Mouse (Mus musculus) stomach, embryonic 14.5 days (tissue): ENCODE results near the gene Rps3. TPM values are rescaled to one million over a fixed set of nuclear protein-coding genes. Genes with fewer than 3 reads are reported as not detected.

Experiments used
- ATAC-seq: fragments of 200-750 bp; cut with Nextera tagmentation; 2 replicates; pipeline ENCODE4 v1.8.0; 2017; ENCODE audit warnings: low read depth, moderate TSS enrichment; ENCODE audit not compliant: insufficient number of reproducible peaks, insufficient read depth, low FRiP score
- H3K27ac ChIP-seq: fragments of 300-500 bp; sonication (generic); 2 replicates; pipeline ENCODE4 v1.5.1; 2014; ENCODE audit warnings: mild to moderate bottlenecking, low read length, moderate library complexity, mixed read lengths
- H3K27me3 ChIP-seq: fragments of 300-500 bp; sonication (generic); 2 replicates; pipeline ENCODE4 v1.6.1; 2014; ENCODE audit warnings: low read length, control low read depth, mixed read lengths; ENCODE audit not compliant: control insufficient read depth, insufficient read depth
- H3K36me3 ChIP-seq: fragments of 300-500 bp; sonication (generic); 2 replicates; pipeline ENCODE4 v1.6.1; 2014; ENCODE audit warnings: mild to moderate bottlenecking, control low read depth, low read length, moderate library complexity, mixed read lengths; ENCODE audit not compliant: control insufficient read depth, insufficient read depth
- H3K4me1 ChIP-seq: fragments of 300-500 bp; sonication (generic); 2 replicates; pipeline ENCODE4 v1.6.1; 2014; ENCODE audit warnings: low read length, control low read depth, mixed read lengths; ENCODE audit not compliant: control insufficient read depth, insufficient read depth
- H3K4me2 ChIP-seq: fragments of 300-500 bp; sonication (generic); replicated peaks from 2 replicates; pipeline ENCODE4 v1.6.1; 2014; ENCODE audit warnings: low read depth, low read length, control low read depth
- H3K4me3 ChIP-seq: fragments of 300-500 bp; sonication (generic); 2 replicates; pipeline ENCODE4 v1.5.1; 2014; ENCODE audit warnings: low read depth, low read length, control low read depth
- H3K9ac ChIP-seq: fragments of 300-500 bp; sonication (generic); replicated peaks from 2 replicates; pipeline ENCODE4 v1.6.1; 2014; ENCODE audit warnings: low read depth, mild to moderate bottlenecking, control low read depth, low read length, moderate library complexity, mixed read lengths
- H3K9me3 ChIP-seq: fragments of 300-500 bp; sonication (generic); 2 replicates; pipeline ENCODE4 v1.6.1; 2016; ENCODE audit warnings: low read depth, low read length, control low read depth; ENCODE audit not compliant: control insufficient read depth
- WGBS: fragments of 180-500 bp; shearing (Covaris S2); extraction: QIAGEN DNeasy Blood & Tissue Kit; methylation state at CpG from one replicate; pipeline ENCODE4 v1.1.7; 2014; 5-methylcytosine and 5-hydroxymethylcytosine counted together
- polyA plus RNA-seq: library from polyadenylated mRNA; unstranded; fragments of >200 nt; fragmentation: Nextera tagmentation; extraction: Ambion mirVana; gene quantifications from 2 replicates; pipeline ENCODE4 v1.2.1, GENCODE M21; 2014

The Rps3 gene
- polyA plus RNA-seq, 1 experiment from 2014 or later: 915 TPM

DNA sequence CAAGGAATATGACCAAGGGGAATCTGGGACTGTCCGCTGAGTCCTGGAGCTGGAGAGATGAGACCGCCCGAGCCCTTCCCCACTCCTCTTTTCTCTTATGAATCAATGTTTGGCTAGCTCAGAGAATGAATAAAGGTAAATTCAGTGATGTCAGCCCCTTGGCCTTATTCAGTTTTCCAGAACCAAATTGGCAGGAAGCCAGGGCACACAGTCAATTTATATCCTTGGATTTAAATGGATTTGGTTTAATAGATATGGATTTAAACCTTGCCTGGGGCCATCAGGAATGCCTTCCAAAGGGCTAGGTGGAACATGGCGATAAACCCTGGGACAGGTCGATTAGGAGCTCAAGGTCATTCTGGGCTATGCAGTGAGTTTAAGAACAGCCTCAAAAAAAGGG is 6.2 kb upstream of the Rps3 start:
- no peak for ATAC-seq
- Histone ChIP-seq H3K27ac (no peak overlapping the region), H3K9ac (no peak overlapping the region), H3K36me3 (no peaks in the 10 kb centered on the region), H3K4me2 (no peak overlapping the region), H3K9me3 (peaks cover 6% of the 10 kb centered on the region; the same call in 1 of the 2 replicates), H3K4me1 (no peaks in the 10 kb centered on the region), H3K27me3 (no peaks in the 10 kb centered on the region), H3K4me3 (no peak overlapping the region)
- 59% methylated on average over 5 of the region's 5 CpGs for WGBS

DNA sequence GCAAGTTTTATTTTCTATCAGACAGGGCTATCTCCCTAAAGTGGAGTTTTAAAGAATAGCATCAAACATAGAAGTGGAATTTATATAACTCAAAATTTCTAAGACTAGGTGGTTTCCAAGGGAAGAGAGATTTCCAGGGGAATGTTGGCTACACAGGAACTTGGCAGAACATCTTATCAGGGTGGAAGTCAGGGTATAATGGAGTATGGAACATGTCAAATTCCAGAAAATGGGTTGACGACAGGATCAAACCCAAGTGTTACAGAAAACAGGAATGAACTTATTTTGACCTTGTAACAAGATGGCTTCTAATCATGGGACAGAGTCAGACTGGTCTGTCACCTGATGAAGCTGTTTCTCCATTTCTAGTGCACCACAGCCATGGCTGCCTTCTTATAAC is 1.1 kb upstream of the Rps3 start:
- Histone ChIP-seq H3K9ac (no peak overlapping the region), H3K4me3 (no peak overlapping the region), H3K4me2 (no peak overlapping the region), H3K36me3 (peaks cover 29% of the 10 kb centered on the region), H3K27me3 (no peaks in the 10 kb centered on the region), H3K4me1 (peaks cover 26% of the 10 kb centered on the region), H3K27ac (no peak overlapping the region), H3K9me3 (no peaks in the 10 kb centered on the region)
- 79% methylated on average over 1 of the region's 1 CpGs for WGBS
- no peak for ATAC-seq

DNA sequence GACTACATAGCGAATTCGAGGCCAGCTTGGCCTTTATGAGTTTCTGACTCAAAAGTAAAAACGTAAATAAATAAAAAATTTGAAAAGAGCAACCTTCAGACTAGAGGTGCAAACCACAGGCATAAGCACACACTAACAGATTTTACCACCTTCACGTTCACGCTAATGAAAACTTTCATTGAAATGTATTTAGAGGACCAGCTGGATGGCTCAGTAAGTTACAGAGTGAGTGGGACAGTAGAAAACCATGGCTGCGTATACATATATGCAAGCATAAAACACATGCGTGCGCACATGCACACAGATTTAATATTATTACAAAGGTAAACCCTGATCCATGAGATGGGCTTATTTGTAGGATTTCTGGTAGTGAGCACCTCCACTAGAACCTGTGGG is 384 bp upstream of the Rps3 start:
- Histone ChIP-seq H3K4me1 (peaks cover 28% of the 10 kb centered on the region), H3K4me3 (peak overlapping the region; percentile 74), H3K27ac (no peak overlapping the region), H3K9ac (no peak overlapping the region), H3K27me3 (no peaks in the 10 kb centered on the region), H3K9me3 (no peaks in the 10 kb centered on the region), H3K36me3 (peaks cover 37% of the 10 kb centered on the region), H3K4me2 (peak overlapping the region; percentile 37)
- 43% methylated on average over 8 of the region's 8 CpGs for WGBS
- 0 out of 2 replicates have a peak, but pooled peaks have one; percentile 3 for ATAC-seq

DNA sequence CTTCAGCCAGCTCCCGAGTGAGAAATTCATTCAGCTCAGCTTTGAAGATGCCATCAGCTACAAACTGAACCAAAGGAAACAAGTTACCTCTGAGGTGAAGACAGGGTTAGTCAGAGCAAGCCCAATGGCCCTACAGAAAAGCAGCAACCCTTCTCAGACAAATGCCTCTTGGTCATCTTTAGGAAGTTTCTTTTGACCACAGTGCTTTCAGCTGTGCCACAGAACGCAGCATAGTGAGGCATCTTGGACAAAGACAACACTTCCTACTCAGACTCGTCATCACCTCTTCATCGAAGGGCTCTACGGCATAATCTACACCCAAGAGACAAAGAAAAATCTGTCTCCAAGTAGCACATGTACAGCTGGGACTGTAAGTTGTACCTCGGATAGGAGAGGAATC is 901 bp downstream of the Rps3 start:
- Histone ChIP-seq H3K4me3 (peak overlapping the region; percentile 74), H3K27me3 (no peaks in the 10 kb centered on the region), H3K36me3 (peaks cover 50% of the 10 kb centered on the region), H3K9me3 (no peaks in the 10 kb centered on the region), H3K9ac (peak overlapping the region; percentile 94), H3K4me1 (peaks cover 30% of the 10 kb centered on the region), H3K27ac (peak overlapping the region; percentile 86), H3K4me2 (peak overlapping the region; percentile 95)
- ATAC-seq: no peak
- WGBS: 2% methylated on average over 6 of the region's 6 CpGs

DNA sequence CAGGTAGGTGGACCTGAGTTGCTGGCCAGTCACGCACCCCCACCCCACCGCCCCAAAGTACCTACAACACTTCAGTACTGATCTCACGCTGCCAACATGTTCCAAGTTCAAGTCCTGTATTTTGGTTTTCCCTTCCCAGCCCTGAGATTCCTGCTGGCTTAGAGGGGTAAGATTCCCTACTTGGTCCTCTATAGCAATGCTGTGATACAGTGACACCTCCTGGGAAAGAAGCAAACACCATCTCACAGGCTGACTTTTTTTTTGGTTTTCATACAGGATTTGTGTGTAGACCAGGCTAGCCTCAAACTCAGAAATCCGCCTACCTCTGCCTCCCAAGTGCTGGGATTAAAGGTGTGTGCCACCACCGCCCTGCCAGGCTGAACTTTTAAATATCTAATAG is 6.3 kb downstream of the Rps3 start:
- Histone ChIP-seq H3K27me3 (no peaks in the 10 kb centered on the region), H3K4me2 (no peak overlapping the region), H3K4me3 (no peak overlapping the region), H3K9ac (no peak overlapping the region), H3K36me3 (peaks cover 75% of the 10 kb centered on the region), H3K27ac (no peak overlapping the region), H3K4me1 (peaks cover 27% of the 10 kb centered on the region), H3K9me3 (no peaks in the 10 kb centered on the region)
- ATAC-seq: no peak
- 85% methylated on average over 5 of the region's 5 CpGs for WGBS

DNA sequence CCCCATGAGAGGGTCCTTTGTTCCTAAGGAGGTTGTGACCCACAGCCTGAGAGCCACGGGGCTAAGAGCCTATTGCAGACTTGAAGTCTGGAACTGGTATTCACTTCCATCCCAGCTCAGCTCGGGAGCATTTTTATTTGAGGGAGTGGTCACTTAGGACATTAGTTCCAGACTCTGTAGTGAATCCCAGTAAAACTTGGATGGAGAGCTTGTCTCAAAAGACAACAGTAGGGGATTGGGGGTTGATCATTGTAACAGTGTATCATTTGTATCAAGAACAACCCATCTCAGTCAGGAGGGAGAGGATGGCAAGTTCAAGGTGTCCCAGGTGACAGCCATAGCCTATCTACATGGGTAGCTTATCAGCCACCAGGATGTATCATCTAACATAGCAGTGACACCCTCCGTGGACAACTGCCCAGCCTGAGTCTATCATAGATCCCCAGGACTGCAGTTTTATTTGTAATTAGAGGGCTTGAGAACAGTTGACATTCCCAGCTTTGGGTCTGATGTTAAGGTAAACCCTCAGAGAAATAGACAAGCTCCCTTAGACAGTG is 6.9 kb downstream of the Rps3 start:
- Histone ChIP-seq H3K27me3 (no peaks in the 10 kb centered on the region), H3K4me2 (no peak overlapping the region), H3K4me3 (no peak overlapping the region), H3K4me1 (peaks cover 21% of the 10 kb centered on the region; the same call in 1 of the 2 replicates), H3K36me3 (peaks cover 69% of the 10 kb centered on the region), H3K27ac (no peak overlapping the region), H3K9ac (no peak overlapping the region), H3K9me3 (no peaks in the 10 kb centered on the region)
- whole genome bisulfite sequencing: 47% methylated on average over 3 of the region's 3 CpGs
- no peak for ATAC-seq

DNA sequence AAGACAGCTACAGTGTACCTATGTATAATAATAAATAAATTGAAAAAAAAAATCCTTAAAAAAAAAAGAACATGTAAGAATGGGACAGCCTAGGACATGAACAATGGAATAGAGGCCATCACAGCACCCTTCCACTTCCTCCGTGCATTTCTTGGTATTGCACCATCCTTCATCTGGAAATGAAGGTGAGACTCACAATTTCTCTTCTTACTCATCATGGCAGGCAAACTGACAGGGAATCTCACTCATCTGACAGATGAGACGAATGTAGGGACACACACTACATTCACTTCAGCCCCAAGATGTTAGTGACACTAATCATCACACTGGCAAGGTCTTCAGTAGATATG is 8.0 kb downstream of the Rps3 start:
- WGBS: 88% methylated on average over 2 of the region's 2 CpGs
- peaks cover 10% of the 10 kb centered on the region; the same call in 1 of the 2 replicates for H3K4me1 ChIP-seq
- H3K27me3 ChIP-seq: no peaks in the 10 kb centered on the region
- no peak for ATAC-seq
- no peak overlapping the region for H3K9ac ChIP-seq
- no peaks in the 10 kb centered on the region for H3K9me3 ChIP-seq
- no peak overlapping the region for H3K4me3 ChIP-seq
- H3K4me2 ChIP-seq: no peak overlapping the region
- H3K27ac ChIP-seq: no peak overlapping the region
- peaks cover 58% of the 10 kb centered on the region for H3K36me3 ChIP-seq

DNA sequence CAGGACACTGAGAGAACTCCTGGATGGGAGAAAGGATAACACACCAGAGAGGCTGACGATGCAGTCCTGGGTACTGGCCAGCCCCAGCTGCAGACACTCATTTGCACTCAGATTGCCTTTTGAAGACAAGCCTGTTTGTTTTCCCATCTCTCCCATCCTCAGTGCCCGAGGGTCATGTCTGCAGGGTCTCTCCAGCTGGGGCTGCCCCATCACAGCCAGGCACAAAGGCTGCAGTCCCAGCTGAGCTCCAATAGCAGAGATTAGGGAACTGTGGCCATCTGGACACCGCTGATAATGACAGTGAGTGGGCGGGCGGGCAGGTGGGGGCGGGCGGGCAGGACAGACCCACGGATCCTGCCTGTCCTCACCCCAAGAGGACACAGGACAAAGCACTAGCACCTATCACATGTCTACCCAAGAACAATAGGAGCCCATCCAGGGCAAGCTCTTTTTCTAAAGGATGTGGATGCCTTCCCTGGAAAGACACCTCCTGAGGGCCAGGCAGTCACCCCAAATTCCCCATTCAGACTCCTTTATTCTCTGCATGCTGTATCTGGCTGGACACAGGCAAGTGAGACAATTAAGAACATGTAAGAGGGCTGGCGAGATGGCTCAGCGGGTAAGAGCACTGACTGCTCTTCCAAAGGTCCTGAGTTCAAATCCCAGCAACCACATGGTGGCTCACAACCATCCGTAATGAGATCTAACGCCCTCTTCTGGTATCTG is 8.5 kb downstream of the Rps3 start:
- Histone ChIP-seq H3K27me3 (no peaks in the 10 kb centered on the region), H3K27ac (no peak overlapping the region)
- no peak for ATAC-seq

More for the DNA sequence above, 8.5 kb downstream of the Rps3 start:
- Histone ChIP-seq H3K4me1 (peaks cover 6% of the 10 kb centered on the region; the same call in 1 of the 2 replicates), H3K36me3 (peaks cover 52% of the 10 kb centered on the region), H3K4me2 (no peak overlapping the region), H3K4me3 (no peak overlapping the region), H3K9ac (no peak overlapping the region), H3K9me3 (no peaks in the 10 kb centered on the region)
- 59% methylated on average over 12 of the region's 12 CpGs for WGBS
